In the genomic region with DNA sequence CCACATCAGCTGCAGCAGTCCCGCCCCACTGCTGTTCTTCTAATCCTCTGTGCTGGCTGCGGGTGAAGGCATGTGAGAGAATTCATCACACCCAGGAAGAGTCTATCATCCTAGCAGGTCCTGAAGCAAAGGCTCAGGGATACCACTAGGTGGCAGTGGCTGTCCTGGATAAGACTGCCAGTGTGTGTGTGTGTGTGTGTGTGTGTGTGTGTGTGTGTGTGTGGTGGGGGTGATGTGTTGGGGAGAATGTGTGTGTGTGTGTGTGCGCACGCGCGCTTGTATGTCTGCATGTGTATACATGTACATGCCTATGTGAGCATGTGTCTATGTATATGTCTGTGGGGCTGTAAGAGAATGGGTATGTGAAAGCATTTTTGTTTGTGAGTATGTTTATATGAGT, we compare ENCODE assay signal across 9 mouse cellular contexts. TPM values are rescaled to one million over a fixed set of nuclear protein-coding genes. Genes with fewer than 3 reads are reported as not detected.
A peak's percentile ranks its signal among the peaks of the same experiment; 100 is the strongest.
DNase-seq lines count a peak whose midpoint lies in the region; ATAC-seq and TF ChIP-seq lines count a peak whose summit lies in the region.
"Had no signal": no experiment of that assay in that cellular context is flagged by ENCODE, and none has a peak within 500 bp of the region (broad histone marks: within the 10 kb centered on the region; RNA-seq: fewer than 3 reads in every experiment).

No protein-coding gene starts in this region.

- no peak for TF ChIP-seq POLR2A in spleen, adult 2 months (IDR thresholded peaks at IDR 0.05; ENCODE audit: low read depth, low read length)

- no peak overlapping the region for H3K4me3 ChIP-seq in spleen, adult 2 months (ENCODE audit: extremely low read depth, insufficient read depth, insufficient read length)

- H3K27me3 ChIP-seq in spleen, adult 2 months (ENCODE audit: control insufficient read depth, insufficient read depth, low read length) = no peaks in the 10 kb centered on the region

- H3K27ac ChIP-seq in spleen, adult 2 months (ENCODE audit: insufficient read depth, low read length) = no peak overlapping the region

- intact Hi-C loops in heart, postnatal 14 days (cut with DNase I) = no loop called here

- 80% methylated on average over 6 of the region's 6 CpGs for WGBS in spleen, adult 2 months

- no peak for ATAC-seq in monocyte, adult 5-6 weeks (replicated peaks; ENCODE audit: insufficient number of reproducible peaks, low FRiP score, low TSS enrichment, poor library complexity, severe bottlenecking)

- no peaks in the 10 kb centered on the region for H3K36me3 ChIP-seq in spleen, adult 2 months (ENCODE audit: control insufficient read depth, insufficient read depth, low read length)

- H3K4me1 ChIP-seq in spleen, adult 2 months (ENCODE audit: control insufficient read depth, insufficient read depth, insufficient read length) = no peaks in the 10 kb centered on the region

- TF ChIP-seq CTCF in spleen, adult 2 months (IDR thresholded peaks at IDR 0.05; ENCODE audit: extremely low read depth, insufficient read depth, insufficient read length, insufficient replicate concordance) = peak; percentile 5; the same call in 1 of the 2 replicates

- DNase-seq in heart, postnatal 14 days = peak; percentile 40 to 63
- no peak for DNase-seq in heart, adult 9 months (ENCODE audit: low spot score in 2 of 2)
- no peak for DNase-seq in spleen, adult 2 months (ENCODE audit: low read depth in 1 of 2, low spot score in 2 of 2)
- DNase-seq in spleen, adult 18-20 months = no peak
- peak; percentile 57 for DNase-seq in embryo, embryonic 9.5 days (ENCODE audit: extremely low spot score)
- peak; percentile 35 to 39 for DNase-seq in lung, postnatal 4 days
- no peak for DNase-seq in thymus, postnatal 10 days (ENCODE audit: low spot score in 2 of 2)

RNA-seq across cellular contexts. Expression of gene Aldh1a3, which starts 17.9 kb away (rescaled TPM):
- 1 to 10 TPM; 1.5 to 1.6 TPM for total RNA-seq in heart, postnatal 14 days (2021)
- 0.53 and 0.85 TPM in 2 replicates for polyA plus RNA-seq in spleen, adult 2 months (2012; rRNA removed)
- total RNA-seq in monocyte, adult 5-6 weeks (2017) = 0.39 to 1.2 TPM in 2 of 3 replicates, not detected in the other

RNA-seq across cellular contexts. Expression of gene Lrrk1, which starts 21.3 kb away (rescaled TPM):
- 10 to 100 TPM in 1 of 2 experiments, 1 to 10 TPM in 1; 9.1 to 10.5 TPM for total RNA-seq in heart, postnatal 14 days (2021)
- 45.8 and 50.2 TPM in 2 replicates for polyA plus RNA-seq in spleen, adult 2 months (2012; rRNA removed)
- total RNA-seq in monocyte, adult 5-6 weeks (2017) = 30.2 to 96.4 TPM (median 40.2 TPM) in 3 replicates

RNA-seq across cellular contexts. Expression of gene Gm10974, which starts 43.7 kb away (rescaled TPM):
- total RNA-seq in heart, postnatal 14 days (2021) = not detected
- not detected in 2 replicates for polyA plus RNA-seq in spleen, adult 2 months (2012; rRNA removed)
- not detected in 3 replicates for total RNA-seq in monocyte, adult 5-6 weeks (2017)
- polyA plus RNA-seq: large intestine, adult 2 months had no signal

Comparison
In these comparisons a context has a peak if more than half of its experiments do, and no peak if none do; other contexts are left out.
1. DNase-seq: peak in heart, postnatal 14 days (2 of 2), embryo, embryonic 9.5 days (single experiment) and lung, postnatal 4 days (2 of 2); none in heart, adult 9 months (0 of 2), spleen, adult 2 months (0 of 2), spleen, adult 18-20 months (0 of 2) and thymus, postnatal 10 days (0 of 2).